ENCODE assay signal across 14 mouse cellular contexts in genomic region chr16:18075201-18075600, GRCm38 (mm10). TPM values are rescaled to one million over a fixed set of nuclear protein-coding genes. Genes with fewer than 3 reads are reported as not detected.
DNase-seq lines count a peak whose midpoint lies in the region; ATAC-seq lines count a peak whose summit lies in the region.
"Had no signal": no experiment of that assay in that cellular context is flagged by ENCODE, and none has a peak within 500 bp of the region (broad histone marks: within the 10 kb centered on the region; RNA-seq: fewer than 3 reads in every experiment).

No protein-coding gene starts in this region.

- no peaks in the 10 kb centered on the region for H3K27me3 ChIP-seq in embryonic facial prominence, embryonic 13.5 days
- H3K27me3 ChIP-seq in embryonic facial prominence, embryonic 10.5 days (replicated peaks; ENCODE audit: low read depth, poor library complexity, severe bottlenecking): no peaks in the 10 kb centered on the region
- H3K27me3 ChIP-seq in limb, embryonic 15.5 days: no peaks in the 10 kb centered on the region
- H3K27me3 ChIP-seq in limb, embryonic 10.5 days (ENCODE audit: low read depth, poor library complexity, severe bottlenecking): no peaks in the 10 kb centered on the region
- H3K27me3 ChIP-seq: limb, embryonic 12.5 days; midbrain, embryonic 12.5 days had no signal

- no peaks in the 10 kb centered on the region for H3K4me1 ChIP-seq in embryonic facial prominence, embryonic 13.5 days
- no peaks in the 10 kb centered on the region for H3K4me1 ChIP-seq in embryonic facial prominence, embryonic 10.5 days
- no peaks in the 10 kb centered on the region for H3K4me1 ChIP-seq in limb, embryonic 15.5 days
- no peaks in the 10 kb centered on the region for H3K4me1 ChIP-seq in limb, embryonic 10.5 days
- H3K4me1 ChIP-seq: limb, embryonic 12.5 days; midbrain, embryonic 12.5 days had no signal

- H3K36me3 ChIP-seq in embryonic facial prominence, embryonic 13.5 days: peaks cover 31% of the 10 kb centered on the region
- H3K36me3 ChIP-seq in embryonic facial prominence, embryonic 10.5 days (replicated peaks): peaks cover 61% of the 10 kb centered on the region
- peaks cover 25% of the 10 kb centered on the region for H3K36me3 ChIP-seq in limb, embryonic 15.5 days
- H3K36me3 ChIP-seq in limb, embryonic 10.5 days: peaks cover 51% of the 10 kb centered on the region

- intact Hi-C loops in gastrocnemius, postnatal 14 days (cut with DNase I; ENCODE audit: low total_unique reads): no loop called here

- no peaks in the 10 kb centered on the region for H3K9me3 ChIP-seq in embryonic facial prominence, embryonic 13.5 days
- H3K9me3 ChIP-seq in embryonic facial prominence, embryonic 10.5 days: no peaks in the 10 kb centered on the region
- no peaks in the 10 kb centered on the region for H3K9me3 ChIP-seq in limb, embryonic 15.5 days
- H3K9me3 ChIP-seq in limb, embryonic 10.5 days (replicated peaks): no peaks in the 10 kb centered on the region
- H3K9me3 ChIP-seq: G1E; limb, embryonic 12.5 days; midbrain, embryonic 12.5 days had no signal

- no peak for ATAC-seq in embryonic facial prominence, embryonic 13.5 days (ENCODE audit: insufficient number of reproducible peaks, insufficient read depth, low FRiP score, low TSS enrichment, low read depth)
- ATAC-seq in limb, embryonic 15.5 days (ENCODE audit: insufficient number of reproducible peaks, low FRiP score, low TSS enrichment, low read depth): no peak
- 0 out of 2 replicates have a peak, but pooled peaks have one; percentile 36 for ATAC-seq in megakaryocyte-erythroid progenitor cell, adult 5-6 weeks (replicated peaks; ENCODE audit: low FRiP score, low TSS enrichment, poor library complexity, severe bottlenecking)

- H3K27ac ChIP-seq in embryonic facial prominence, embryonic 13.5 days: 0 out of 2 replicates have a peak overlapping the region, but pooled peaks have one; percentile 17
- H3K27ac ChIP-seq in embryonic facial prominence, embryonic 10.5 days (replicated peaks): no peak overlapping the region
- H3K27ac ChIP-seq in limb, embryonic 15.5 days: 0 out of 2 replicates have a peak overlapping the region, but pooled peaks have one; percentile 38
- H3K27ac ChIP-seq in limb, embryonic 10.5 days: no peak overlapping the region
- H3K27ac ChIP-seq: hindbrain, embryonic 14.5 days; limb, embryonic 12.5 days; midbrain, embryonic 12.5 days had no signal

- H3K4me2 ChIP-seq in embryonic facial prominence, embryonic 13.5 days: no peak overlapping the region
- no peak overlapping the region for H3K4me2 ChIP-seq in limb, embryonic 15.5 days
- H3K4me2 ChIP-seq: hindbrain, embryonic 14.5 days; limb, embryonic 12.5 days; lung, embryonic 14.5 days; midbrain, embryonic 12.5 days had no signal

- no peak overlapping the region for H3K4me3 ChIP-seq in embryonic facial prominence, embryonic 13.5 days
- no peak overlapping the region for H3K4me3 ChIP-seq in embryonic facial prominence, embryonic 10.5 days
- H3K4me3 ChIP-seq in limb, embryonic 15.5 days: no peak overlapping the region
- no peak overlapping the region for H3K4me3 ChIP-seq in limb, embryonic 10.5 days
- H3K4me3 ChIP-seq: limb, embryonic 12.5 days; midbrain, embryonic 12.5 days had no signal

- 44% methylated on average over 3 of the region's 3 CpGs for WGBS in embryonic facial prominence, embryonic 13.5 days
- 75% methylated on average over 3 of the region's 3 CpGs for WGBS in embryonic facial prominence, embryonic 10.5 days
- 37% methylated on average over 3 of the region's 3 CpGs for WGBS in limb, embryonic 15.5 days
- WGBS in limb, embryonic 10.5 days: 64% methylated on average over 3 of the region's 3 CpGs

- no peak for DNase-seq in embryonic facial prominence, embryonic 10.5 days (ENCODE audit: low spot score)
- DNase-seq in limb, embryonic 10.5 days (ENCODE audit: low spot score): no peak
- DNase-seq in thymus, postnatal 4 days: peak; percentile 54
- DNase-seq in gastrocnemius, postnatal 14 days: no peak
- no peak for DNase-seq in gastrocnemius, postnatal 4 days (ENCODE audit: low spot score in 2 of 2)
- DNase-seq: layer of hippocampus, adult 9-11 months; lung, embryonic 14.5 days had no signal

- H3K9ac ChIP-seq in embryonic facial prominence, embryonic 13.5 days: no peak overlapping the region
- H3K9ac ChIP-seq in limb, embryonic 15.5 days: no peak overlapping the region
- H3K9ac ChIP-seq: hindbrain, embryonic 14.5 days; limb, embryonic 12.5 days; lung, embryonic 14.5 days; midbrain, embryonic 12.5 days had no signal

RNA-seq across cellular contexts. Expression of gene Prodh, which starts 14.8 kb away (rescaled TPM):
- 8.2 and 10.5 TPM in 2 replicates for polyA plus RNA-seq in embryonic facial prominence, embryonic 13.5 days (2015; fragmentation: Nextera tagmentation; extraction: Ambion mirVana)
- 16.2 and 16.9 TPM in 2 replicates for polyA plus RNA-seq in embryonic facial prominence, embryonic 10.5 days (2016; fragmentation: Nextera tagmentation; extraction: Ambion mirVana)
- polyA plus RNA-seq in limb, embryonic 15.5 days (2015; fragmentation: Nextera tagmentation; extraction: Ambion mirVana): 10.9 and 11.8 TPM in 2 replicates
- polyA plus RNA-seq in limb, embryonic 10.5 days (2016; fragmentation: Nextera tagmentation; extraction: Ambion mirVana): 16.6 and 19.4 TPM in 2 replicates
- 9.8 and 14.0 TPM in 2 replicates for total RNA-seq in megakaryocyte-erythroid progenitor cell, adult 5-6 weeks (2014; fragmentation: Nextera tagmentation)
- total RNA-seq in megakaryocyte-erythroid progenitor cell, adult 5-6 weeks (2017): 14.2 and 23.5 TPM in 2 replicates
- total RNA-seq in gastrocnemius, postnatal 14 days (2021): 10 to 100 TPM in 1 of 2 experiments, 1 to 10 TPM in 1; 2.7 to 11.8 TPM
- 1 to 10 TPM; 3.1 to 3.7 TPM for total RNA-seq in gastrocnemius, postnatal 4 days (2021)

RNA-seq across cellular contexts. Expression of gene Dgcr6, which starts 22.5 kb away (rescaled TPM):
- polyA plus RNA-seq in embryonic facial prominence, embryonic 13.5 days (2015; fragmentation: Nextera tagmentation; extraction: Ambion mirVana): 118 and 123 TPM in 2 replicates
- 151 and 165 TPM in 2 replicates for polyA plus RNA-seq in embryonic facial prominence, embryonic 10.5 days (2016; fragmentation: Nextera tagmentation; extraction: Ambion mirVana)
- 108 and 114 TPM in 2 replicates for polyA plus RNA-seq in limb, embryonic 15.5 days (2015; fragmentation: Nextera tagmentation; extraction: Ambion mirVana)
- polyA plus RNA-seq in limb, embryonic 10.5 days (2016; fragmentation: Nextera tagmentation; extraction: Ambion mirVana): 160 and 168 TPM in 2 replicates
- 61.2 and 64.6 TPM in 2 replicates for total RNA-seq in megakaryocyte-erythroid progenitor cell, adult 5-6 weeks (2014; fragmentation: Nextera tagmentation)
- 22.7 and 26.0 TPM in 2 replicates for total RNA-seq in megakaryocyte-erythroid progenitor cell, adult 5-6 weeks (2017)
- 10 to 100 TPM; 26.6 to 28.5 TPM for total RNA-seq in gastrocnemius, postnatal 14 days (2021)
- 10 to 100 TPM; 35.3 to 35.4 TPM for total RNA-seq in gastrocnemius, postnatal 4 days (2021)

RNA-seq across cellular contexts. Expression of gene Rtn4r, which starts 52.2 kb away (rescaled TPM):
- 5.6 and 6.3 TPM in 2 replicates for polyA plus RNA-seq in embryonic facial prominence, embryonic 13.5 days (2015; fragmentation: Nextera tagmentation; extraction: Ambion mirVana)
- polyA plus RNA-seq in embryonic facial prominence, embryonic 10.5 days (2016; fragmentation: Nextera tagmentation; extraction: Ambion mirVana): 0.87 and 1.4 TPM in 2 replicates
- 7.0 and 7.9 TPM in 2 replicates for polyA plus RNA-seq in limb, embryonic 15.5 days (2015; fragmentation: Nextera tagmentation; extraction: Ambion mirVana)
- 1.3 and 3.8 TPM in 2 replicates for polyA plus RNA-seq in limb, embryonic 10.5 days (2016; fragmentation: Nextera tagmentation; extraction: Ambion mirVana)
- total RNA-seq in megakaryocyte-erythroid progenitor cell, adult 5-6 weeks (2014; fragmentation: Nextera tagmentation): not detected in 2 replicates
- total RNA-seq in megakaryocyte-erythroid progenitor cell, adult 5-6 weeks (2017): 0.30 and 0.38 TPM in 2 replicates
- under 1 TPM; 0.18 to 0.21 TPM for total RNA-seq in gastrocnemius, postnatal 14 days (2021)
- total RNA-seq in gastrocnemius, postnatal 4 days (2021): 1 to 10 TPM; 1.2 to 1.4 TPM
- polyA plus RNA-seq: G1E had no signal

Comparison
In these comparisons a context has a peak if more than half of its experiments do, and no peak if none do; other contexts are left out.
1. H3K27ac ChIP-seq: peak in embryonic facial prominence, embryonic 13.5 days (single experiment) and limb, embryonic 15.5 days (single experiment); none in embryonic facial prominence, embryonic 10.5 days (single experiment) and limb, embryonic 10.5 days (single experiment).